Mouse (Mus musculus): Measurements from ENCODE around the gene Pou6f1.
"Not testable (repeated sequence)": the region's sequence is repeated elsewhere in the genome, so short reads cannot be mapped to it uniquely, and the experiment has no call there.

The Pou6f1 gene

DNA sequence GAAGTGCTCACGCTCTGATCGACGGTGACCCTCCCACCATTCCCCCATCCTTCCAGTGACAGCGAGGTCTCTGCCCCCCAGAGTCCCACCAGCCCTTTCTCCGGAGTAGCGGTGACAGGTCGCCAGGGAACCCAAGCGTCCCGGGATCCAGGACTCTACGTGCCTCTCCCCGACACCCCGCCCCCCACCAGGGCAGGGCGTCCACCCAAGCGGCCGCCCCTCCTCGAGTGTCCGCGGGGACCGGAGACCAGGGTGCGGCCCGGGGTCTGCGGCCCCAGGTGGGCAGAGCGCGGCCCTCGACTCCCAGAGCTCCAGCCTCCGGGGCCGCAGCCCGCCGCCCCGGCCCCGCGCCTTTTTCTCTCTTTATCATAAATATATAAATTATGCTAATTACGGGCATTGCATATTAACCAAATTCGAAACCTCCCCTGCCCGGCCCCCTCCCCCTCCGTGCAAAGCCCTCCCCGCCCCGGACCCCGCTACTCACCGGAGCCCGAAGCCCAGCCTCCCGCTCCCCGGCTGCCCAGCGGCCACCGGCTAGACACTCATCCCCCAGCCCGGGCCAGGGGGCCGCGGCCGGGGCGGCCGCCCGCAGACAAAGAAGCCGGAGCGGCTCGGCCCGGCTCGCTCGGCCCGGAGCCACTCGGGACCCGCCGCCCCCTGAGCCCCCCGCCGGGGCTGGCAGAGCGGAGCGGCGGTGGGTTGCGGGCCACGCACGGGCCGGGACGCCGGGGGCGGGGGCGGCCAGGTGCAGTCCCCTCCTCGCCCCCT lies at the start of gene Pou6f1:
Gene Pou6f1 (minus strand): TSS at position 709 of the 771 bp plus-strand sequence.
- DNase-seq: peak; percentile 39 to 61

- DNase-seq: no peak
These were observed 46.4 kb upstream of the Pou6f1 start for GRCm38 (mm10) chr15:100646161-100646560.

DNA sequence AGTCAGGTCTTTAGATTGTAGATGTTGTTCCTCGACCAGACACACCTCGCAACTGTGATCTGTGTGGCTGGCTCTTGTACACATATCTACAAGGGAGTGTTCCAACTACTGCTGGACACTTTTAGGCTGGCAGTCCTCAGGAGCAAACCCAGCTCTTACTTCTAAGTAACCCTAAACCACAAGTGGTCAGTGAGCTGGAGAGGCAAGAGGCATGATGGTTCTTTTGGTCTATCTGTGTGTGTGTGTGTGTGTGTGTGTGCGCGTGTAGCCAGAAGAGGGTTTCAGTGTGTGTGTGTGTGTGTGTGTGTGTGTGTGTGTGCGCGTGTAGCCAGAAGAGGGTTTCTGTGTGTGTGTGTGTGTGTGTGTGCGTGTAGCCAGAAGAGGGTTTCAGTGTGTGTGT lies 42.7 kb upstream of the Pou6f1 start:
- DNase-seq: no peak

DNA sequence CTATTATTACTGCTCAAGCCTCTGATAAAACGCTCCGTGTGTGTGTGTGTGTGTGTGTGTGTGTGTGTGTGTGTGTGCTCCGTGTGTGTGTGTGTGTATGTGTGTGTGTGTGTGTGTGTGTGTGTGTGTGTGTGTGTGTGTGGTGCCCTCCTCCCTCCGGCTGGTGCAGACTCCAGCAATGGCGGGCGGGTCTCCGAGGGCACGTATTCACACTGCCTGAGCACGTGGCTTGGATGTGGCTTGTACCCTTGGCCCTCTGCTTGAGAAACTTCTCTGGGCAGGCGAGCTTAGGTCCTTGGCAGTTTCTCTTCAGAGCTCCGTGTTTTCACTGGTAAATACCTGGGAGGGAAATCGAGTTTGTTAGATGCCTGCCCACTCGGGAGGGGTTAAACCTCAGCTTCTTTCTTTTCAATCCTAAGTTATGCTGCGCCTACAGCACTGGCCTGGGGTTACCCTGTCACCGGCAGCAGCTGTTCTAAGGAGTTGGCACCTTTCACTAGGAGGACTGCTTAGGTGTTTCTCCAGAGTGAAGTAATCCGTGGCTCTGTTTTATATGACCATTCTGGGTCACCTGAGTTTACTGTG lies 41.5 kb upstream of the Pou6f1 start:
- no peak for DNase-seq

DNA sequence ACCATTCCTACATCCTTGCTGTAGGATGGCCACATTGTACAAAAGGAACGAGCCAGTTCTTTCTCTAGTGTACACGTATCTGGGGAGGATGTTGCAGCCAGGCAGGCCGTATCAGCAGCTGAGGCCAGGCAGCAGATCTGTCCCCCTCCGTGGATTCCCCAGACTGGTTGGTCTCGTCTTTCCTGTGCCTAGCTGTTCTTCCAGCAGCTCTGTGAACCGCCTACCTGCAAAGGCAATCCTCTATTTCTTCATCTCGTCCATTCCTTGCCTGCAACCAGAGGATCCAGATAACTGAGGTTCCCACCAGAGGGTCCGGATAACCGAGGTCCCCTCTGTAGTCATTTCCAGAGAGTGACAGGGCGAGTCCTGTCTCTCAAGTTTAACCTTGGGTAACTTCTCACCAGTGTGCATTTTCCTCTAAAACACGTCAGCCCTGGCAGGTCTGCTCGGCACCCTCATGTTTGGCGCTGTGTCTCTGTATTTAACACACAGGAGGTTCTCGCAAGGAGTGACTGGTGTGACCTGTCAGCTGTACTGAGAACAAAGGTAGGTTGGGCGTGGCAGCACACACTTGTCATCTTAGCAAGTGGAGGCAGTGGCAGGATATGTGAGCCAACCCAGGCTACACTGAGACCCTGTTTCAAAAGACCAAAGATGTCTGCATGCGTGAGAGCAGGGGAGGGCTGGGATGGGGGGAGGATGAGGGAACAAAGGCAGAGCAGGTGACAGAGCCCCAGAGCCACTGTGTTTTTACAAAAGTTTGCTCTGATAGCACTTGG lies 40.4 kb upstream of the Pou6f1 start:
- DNase-seq: peak in 1 of 2 experiments; percentile 31

DNA sequence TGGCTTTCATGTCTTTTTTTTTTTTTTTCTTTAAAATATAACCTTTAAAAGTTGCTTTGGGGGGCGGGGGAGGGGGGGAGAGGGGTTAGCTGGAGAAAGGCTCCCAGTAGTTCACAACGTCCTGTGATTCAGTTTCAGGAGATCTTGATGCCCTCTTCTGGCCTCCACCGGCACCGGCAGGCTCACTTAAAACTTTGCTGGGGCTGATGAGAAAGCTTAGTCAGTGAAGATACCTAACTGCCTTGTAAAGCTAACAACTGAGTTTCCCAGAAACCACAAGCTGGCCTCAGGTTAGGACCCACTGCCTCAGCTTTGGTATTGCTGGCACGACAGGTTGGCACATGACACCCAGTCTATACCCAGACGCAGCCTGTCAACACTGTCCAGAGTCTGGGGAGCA lies 37.9 kb upstream of the Pou6f1 start:
- peak; percentile 56 to 62 for DNase-seq

DNA sequence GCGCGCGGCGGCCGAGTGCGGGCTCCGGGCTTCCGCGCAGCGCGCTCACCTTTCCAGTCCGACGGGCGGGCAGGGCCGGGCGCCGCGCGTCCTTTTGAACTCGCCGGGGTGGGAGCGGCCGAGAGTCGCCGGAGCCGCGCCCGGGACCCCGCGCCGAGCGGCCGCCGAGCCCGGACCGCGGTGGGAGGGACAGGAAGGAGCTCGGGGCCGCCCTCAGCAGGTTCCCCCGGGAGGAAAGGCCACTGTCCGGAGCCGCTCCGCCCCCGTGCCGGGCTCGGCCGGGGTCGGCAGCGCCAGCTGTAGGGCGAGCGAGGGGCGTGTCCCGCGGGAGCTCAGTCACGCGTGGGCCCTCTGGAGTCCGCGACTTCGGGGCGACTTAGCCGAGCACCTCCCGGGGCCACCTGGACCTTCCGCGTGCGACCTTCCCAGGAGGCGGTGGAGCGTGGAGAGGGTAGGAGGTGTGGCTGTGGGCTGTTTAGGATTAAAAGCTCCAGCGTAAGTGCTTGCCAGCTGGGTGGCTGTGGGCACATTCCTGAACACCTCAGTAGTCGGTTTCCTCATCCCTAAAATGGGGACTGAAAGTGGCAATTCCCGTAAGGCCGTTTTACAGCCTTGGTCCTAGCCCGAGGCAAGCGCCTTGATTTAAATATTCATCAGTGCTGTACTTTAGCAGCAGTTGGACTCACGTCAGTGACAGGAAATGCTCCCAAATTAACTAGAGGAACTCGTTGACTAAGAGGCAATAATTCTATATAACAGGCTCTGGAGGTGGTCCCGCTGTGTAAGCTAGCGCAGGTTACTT lies 37.1 kb upstream of the Pou6f1 start, which contains the start of gene Smagp:
Gene Smagp (minus strand): TSS at position 241 of the 802 bp plus-strand sequence.
- peak in 1 of 2 experiments; percentile 37 for DNase-seq

DNA sequence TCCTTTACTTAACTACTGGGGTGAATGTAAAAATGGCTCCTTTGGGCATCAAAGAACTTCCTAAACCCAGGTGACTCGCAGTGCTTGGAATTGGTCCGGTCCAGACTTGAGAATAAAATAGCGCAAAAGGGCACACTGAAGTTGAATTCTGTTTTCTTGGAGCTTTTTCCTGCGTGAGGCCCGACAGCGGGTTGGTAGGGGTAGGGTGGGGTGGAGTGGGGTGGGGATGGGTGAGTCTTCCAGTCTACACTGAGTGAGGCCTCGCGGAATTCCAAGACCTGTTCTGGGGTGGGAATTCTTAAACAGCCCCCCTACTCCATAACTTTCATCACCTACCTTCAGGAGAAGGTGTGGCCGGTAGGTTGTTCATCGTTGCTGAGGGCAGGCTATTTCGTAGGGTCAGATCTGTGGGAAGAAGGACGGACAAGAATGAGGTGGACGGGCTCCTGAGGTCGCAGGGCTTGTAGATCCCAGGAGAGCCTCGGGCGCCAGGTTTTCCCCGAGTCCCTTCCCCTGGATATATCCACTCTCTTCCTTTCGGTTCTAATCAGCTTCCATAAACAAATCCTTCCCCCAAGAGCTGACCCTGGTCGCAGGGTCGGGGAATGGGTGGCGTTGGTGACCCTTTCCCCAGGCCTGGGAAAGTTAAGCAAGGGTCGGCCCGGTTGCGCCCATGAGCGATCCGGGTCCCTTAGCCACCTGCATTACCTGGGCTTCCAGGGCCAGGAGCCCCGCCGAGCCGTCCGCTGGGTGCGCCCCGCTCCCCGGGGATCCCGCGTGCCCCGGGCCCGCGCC lies 36.3 kb upstream of the Pou6f1 start:
- DNase-seq: no peak

GRCm38 (mm10) chr15:100635239-100635638 lies 35.5 kb upstream of the Pou6f1 start:
- no peak for DNase-seq

GRCm38 (mm10) chr15:100633341-100633740 lies 33.6 kb upstream of the Pou6f1 start:
- DNase-seq: no peak

DNA sequence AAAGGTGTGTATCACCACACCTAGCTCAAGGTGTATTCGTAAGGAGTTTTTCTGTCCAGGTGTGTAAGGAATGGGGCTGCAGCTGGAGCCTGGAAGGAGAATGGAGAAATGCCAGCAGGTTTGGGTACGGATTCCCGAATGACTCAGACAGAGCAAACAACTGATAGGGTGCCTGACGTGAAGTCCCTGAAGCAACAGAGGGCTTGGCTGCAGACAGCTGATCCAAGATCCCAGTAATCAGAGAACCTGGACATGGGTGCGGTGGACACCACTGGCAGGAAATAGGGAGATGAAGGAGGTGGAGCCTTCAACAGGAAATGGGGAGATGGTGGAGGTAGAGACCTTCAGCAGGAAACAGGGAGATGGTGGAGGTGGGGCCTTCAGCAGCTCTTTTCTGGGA lies 32.5 kb upstream of the Pou6f1 start:
- no peak for DNase-seq

GRCm38 (mm10) chr15:100631454-100632170 lies 31.8 kb upstream of the Pou6f1 start:
- DNase-seq: no peak

GRCm38 (mm10) chr15:100630126-100630525 lies 30.3 kb upstream of the Pou6f1 start:
- no peak for DNase-seq

GRCm38 (mm10) chr15:100628797-100629196 lies 29.0 kb upstream of the Pou6f1 start:
- no peak for DNase-seq

DNA sequence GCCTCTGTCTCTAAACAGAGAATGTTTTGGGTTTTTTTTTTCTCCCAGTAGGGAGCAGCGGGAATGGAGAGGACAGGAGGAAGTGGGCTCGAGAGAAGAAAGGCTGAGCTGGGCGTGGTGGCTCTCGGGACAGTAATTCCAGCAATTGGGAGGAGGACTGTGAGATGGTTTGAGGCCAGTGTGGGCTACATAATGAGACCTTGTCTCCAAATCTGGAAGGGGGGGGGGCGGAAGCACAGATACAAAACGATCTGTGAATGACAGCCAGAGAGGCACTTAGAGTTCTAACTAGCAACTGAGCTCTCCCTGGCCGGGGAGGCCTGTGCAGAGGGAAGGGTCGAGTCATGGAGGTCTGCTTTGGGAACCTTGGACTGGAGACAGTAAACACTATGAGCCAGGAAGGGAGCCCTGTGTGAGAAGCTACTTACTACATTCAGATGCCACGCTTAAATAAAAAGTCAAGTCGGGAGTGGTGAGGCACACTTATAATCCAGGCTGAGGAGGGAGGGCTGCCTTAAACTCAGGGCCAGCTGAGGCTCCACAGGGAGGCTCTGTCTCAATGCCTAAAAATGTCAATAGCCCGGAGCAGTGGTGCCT lies 28.1 kb upstream of the Pou6f1 start:
- no peak for DNase-seq

GRCm38 (mm10) chr15:100627287-100627686 lies 27.5 kb upstream of the Pou6f1 start:
- DNase-seq: no peak

- no peak for DNase-seq
These were observed 24.7 kb upstream of the Pou6f1 start for GRCm38 (mm10) chr15:100624435-100624834.

- no peak for DNase-seq
These were observed 24.0 kb upstream of the Pou6f1 start for GRCm38 (mm10) chr15:100623754-100624153.

DNA sequence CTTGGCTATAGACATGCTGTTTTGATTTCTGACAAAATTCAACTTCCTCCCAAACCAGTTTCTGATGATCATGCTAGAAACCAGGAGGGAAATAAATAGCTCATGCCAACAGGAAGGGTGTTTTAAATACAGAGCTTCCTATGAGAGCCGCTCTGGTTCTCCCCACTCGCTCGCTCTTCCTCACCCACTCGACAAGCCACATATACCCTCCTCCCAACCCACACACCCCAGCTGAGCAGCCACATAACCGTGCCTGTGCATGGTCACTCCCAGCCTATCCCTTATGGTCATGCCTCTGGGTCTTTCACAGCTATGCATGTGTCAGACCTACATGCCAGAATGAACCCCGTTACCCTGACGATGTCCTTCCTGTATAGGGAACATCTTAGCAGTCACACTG lies 22.4 kb upstream of the Pou6f1 start:
- no peak for DNase-seq

GRCm38 (mm10) chr15:100621671-100622070 lies 21.9 kb upstream of the Pou6f1 start:
- not testable (repeated sequence) for DNase-seq

DNA sequence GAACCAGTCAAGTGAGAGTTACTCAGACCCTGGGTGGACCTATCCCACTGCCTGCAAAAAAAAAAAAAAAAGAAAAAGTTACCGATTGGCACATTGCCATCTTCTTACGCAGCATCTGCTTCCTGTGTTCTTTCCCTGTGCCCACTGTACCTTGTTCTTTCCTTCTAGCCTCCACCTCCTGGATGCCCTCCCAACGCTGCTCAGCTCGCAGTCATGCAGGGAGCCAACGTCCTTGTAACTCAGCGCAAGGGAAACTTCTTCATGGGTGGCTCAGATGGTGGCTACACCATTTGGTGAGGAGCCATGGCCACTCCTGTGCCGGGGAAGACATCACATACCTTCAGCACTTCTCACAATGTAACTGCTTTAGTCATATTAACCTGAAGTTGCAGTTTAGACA lies 19.4 kb upstream of the Pou6f1 start:
- DNase-seq: no peak

Measured in thymus, postnatal 36 days (tissue).